Mouse (Mus musculus) heart, adult 2 months (tissue): Measurements from ENCODE around the gene Creb3l2.

Experiments used
- EP300 ChIP-seq: fragments of 200-500 bp; IDR thresholded peaks from 2 replicates; pipeline ENCODE4 v1.6.1; 2011; ENCODE audit warnings: low read depth, low read length, control low read depth; ENCODE audit not compliant: insufficient read depth
- POLR2A ChIP-seq: fragments of 200-500 bp; IDR thresholded peaks from 2 replicates; pipeline ENCODE4 v1.6.1; 2011; ENCODE audit warnings: mild to moderate bottlenecking, low read depth, low read length, control low read depth; ENCODE audit not compliant: insufficient read depth

- TF ChIP-seq EP300 (no peak), POLR2A (no peak)
Observed at GRCm38 (mm10) chr6:37290691-37291090, 151.3 kb downstream of the Creb3l2 start.
